Mouse (Mus musculus): ENCODE measurements around the gene Ndrg3.
"Not testable (repeated sequence)": the region's sequence is repeated elsewhere in the genome, so short reads cannot be mapped to it uniquely, and the experiment has no call there.

The Ndrg3 gene

GRCm38 (mm10) chr2:156939926-156940325 is 51.9 kb downstream of the Ndrg3 start:
- not testable (repeated sequence) for DNase-seq (ENCODE audit: low spot score in 2 of 2)

- DNase-seq (ENCODE audit: low spot score in 2 of 2), result no peak
Measured at GRCm38 (mm10) chr2:156937795-156938194, 54.1 kb downstream of the Ndrg3 start.

GRCm38 (mm10) chr2:156935005-156935404 is 56.9 kb downstream of the Ndrg3 start:
- DNase-seq (ENCODE audit: low spot score in 2 of 2), result no peak

GRCm38 (mm10) chr2:156933426-156933825 is 58.4 kb downstream of the Ndrg3 start:
- no peak for DNase-seq (ENCODE audit: low spot score in 2 of 2)

- DNase-seq (ENCODE audit: low spot score in 2 of 2), result no peak
Measured at GRCm38 (mm10) chr2:156931421-156931820, 60.4 kb downstream of the Ndrg3 start.

GRCm38 (mm10) chr2:156930549-156930948 is 61.3 kb downstream of the Ndrg3 start:
- DNase-seq (ENCODE audit: low spot score in 2 of 2), result no peak

GRCm38 (mm10) chr2:156929519-156930120 is 62.2 kb downstream of the Ndrg3 start:
- no peak for DNase-seq (ENCODE audit: low spot score in 2 of 2)

GRCm38 (mm10) chr2:156928606-156929005 is 63.2 kb downstream of the Ndrg3 start:
- no peak for DNase-seq (ENCODE audit: low spot score in 2 of 2)

GRCm38 (mm10) chr2:156927663-156928062 is 64.2 kb downstream of the Ndrg3 start:
- DNase-seq (ENCODE audit: low spot score in 2 of 2), result no peak

- not testable (repeated sequence) for DNase-seq (ENCODE audit: low spot score in 2 of 2)
Measured at GRCm38 (mm10) chr2:156925611-156926010, 66.2 kb downstream of the Ndrg3 start.

- not testable (repeated sequence) for DNase-seq (ENCODE audit: low spot score in 2 of 2)
Measured at GRCm38 (mm10) chr2:156925075-156925474, 66.8 kb downstream of the Ndrg3 start.

- no peak for DNase-seq (ENCODE audit: low spot score in 2 of 2)
Measured at GRCm38 (mm10) chr2:156924210-156924898, 67.5 kb downstream of the Ndrg3 start.

GRCm38 (mm10) chr2:156923057-156923456 is 68.8 kb downstream of the Ndrg3 start:
- DNase-seq (ENCODE audit: low spot score in 2 of 2), result no peak

GRCm38 (mm10) chr2:156919796-156920195 is 72.1 kb downstream of the Ndrg3 start:
- DNase-seq (ENCODE audit: low spot score in 2 of 2), result no peak

- DNase-seq (ENCODE audit: low spot score in 2 of 2), result not testable (repeated sequence)
Measured at GRCm38 (mm10) chr2:156919191-156919590, 72.7 kb downstream of the Ndrg3 start.

GRCm38 (mm10) chr2:156918562-156918961 is 73.3 kb downstream of the Ndrg3 start:
- no peak for DNase-seq (ENCODE audit: low spot score in 2 of 2)

GRCm38 (mm10) chr2:156916419-156917125 is 75.3 kb downstream of the Ndrg3 start:
- no peak for DNase-seq (ENCODE audit: low spot score in 2 of 2)

- no peak for DNase-seq (ENCODE audit: low spot score in 2 of 2)
Measured at GRCm38 (mm10) chr2:156915559-156915958, 76.3 kb downstream of the Ndrg3 start.

GRCm38 (mm10) chr2:156913191-156913590 is 78.7 kb downstream of the Ndrg3 start:
- DNase-seq (ENCODE audit: low spot score in 2 of 2), result no peak

- DNase-seq (ENCODE audit: low spot score in 2 of 2), result not testable (repeated sequence)
Measured at GRCm38 (mm10) chr2:156905931-156906330, 85.9 kb downstream of the Ndrg3 start.

GRCm38 (mm10) chr2:156904976-156905717 is 86.7 kb downstream of the Ndrg3 start:
- DNase-seq (ENCODE audit: low spot score in 2 of 2), result peak; percentile 18 to 51

GRCm38 (mm10) chr2:156903367-156903766 is 88.5 kb downstream of the Ndrg3 start:
- no peak for DNase-seq (ENCODE audit: low spot score in 2 of 2)
